Mouse (Mus musculus) retina, adult 2 months (tissue): ENCODE results near the gene Crip1.
"Not testable (repeated sequence)": the region's sequence is repeated elsewhere in the genome, so short reads cannot be mapped to it uniquely, and the experiment has no call there.

Experiments
- DNase-seq: peaks from one replicate; pipeline ENCODE4 v3.0.0-alpha.2; 2012; ENCODE audit warnings: low read depth, low spot score

Gene Crip1

DNA sequence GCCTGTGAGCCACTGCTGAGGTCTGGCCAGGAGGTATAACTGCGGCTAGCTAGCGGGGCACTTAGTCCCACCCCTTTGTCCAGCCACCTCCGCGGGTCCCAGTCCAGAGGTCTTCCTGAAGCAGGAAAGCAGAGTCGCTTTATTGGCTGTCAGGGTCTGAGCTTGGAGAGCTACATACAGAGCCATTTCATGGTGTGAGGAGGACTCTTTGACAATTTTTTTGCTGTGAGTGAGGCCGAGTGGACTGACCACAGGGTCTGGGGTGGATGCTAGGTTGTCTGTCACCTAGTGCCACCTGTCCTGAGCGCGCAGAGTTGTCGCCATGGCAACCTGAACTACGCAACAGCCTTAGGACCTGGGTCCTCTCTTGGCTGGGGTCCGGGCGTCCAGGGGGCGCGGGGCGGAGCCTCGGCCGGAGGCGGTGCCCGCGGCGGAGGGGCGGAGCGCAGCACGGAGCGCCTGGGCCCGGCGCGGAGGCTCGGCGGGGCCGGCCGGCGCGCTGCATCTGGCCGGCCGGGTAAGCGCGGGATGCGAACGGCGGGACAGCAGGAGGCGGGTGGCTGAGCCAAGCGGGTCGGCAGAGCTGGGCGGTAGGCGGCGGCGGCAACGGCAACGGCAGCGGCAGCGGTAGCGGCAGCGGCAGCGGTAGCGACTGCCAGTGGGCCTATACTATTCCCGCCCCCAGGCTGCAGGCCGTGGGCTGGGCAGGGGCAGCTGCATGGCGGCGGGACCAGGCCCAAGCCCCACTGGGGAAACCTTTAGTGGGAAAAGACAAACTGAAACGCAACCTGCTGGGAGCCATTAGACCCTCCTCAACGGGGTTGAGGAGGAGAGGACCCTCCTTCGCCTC lies 39.6 kb downstream of the Crip1 start, which contains the start of gene Tmem121:
TSS of gene Tmem121 (plus strand) at position 489 of the 850 bp plus-strand sequence.
- DNase-seq, result no peak

DNA sequence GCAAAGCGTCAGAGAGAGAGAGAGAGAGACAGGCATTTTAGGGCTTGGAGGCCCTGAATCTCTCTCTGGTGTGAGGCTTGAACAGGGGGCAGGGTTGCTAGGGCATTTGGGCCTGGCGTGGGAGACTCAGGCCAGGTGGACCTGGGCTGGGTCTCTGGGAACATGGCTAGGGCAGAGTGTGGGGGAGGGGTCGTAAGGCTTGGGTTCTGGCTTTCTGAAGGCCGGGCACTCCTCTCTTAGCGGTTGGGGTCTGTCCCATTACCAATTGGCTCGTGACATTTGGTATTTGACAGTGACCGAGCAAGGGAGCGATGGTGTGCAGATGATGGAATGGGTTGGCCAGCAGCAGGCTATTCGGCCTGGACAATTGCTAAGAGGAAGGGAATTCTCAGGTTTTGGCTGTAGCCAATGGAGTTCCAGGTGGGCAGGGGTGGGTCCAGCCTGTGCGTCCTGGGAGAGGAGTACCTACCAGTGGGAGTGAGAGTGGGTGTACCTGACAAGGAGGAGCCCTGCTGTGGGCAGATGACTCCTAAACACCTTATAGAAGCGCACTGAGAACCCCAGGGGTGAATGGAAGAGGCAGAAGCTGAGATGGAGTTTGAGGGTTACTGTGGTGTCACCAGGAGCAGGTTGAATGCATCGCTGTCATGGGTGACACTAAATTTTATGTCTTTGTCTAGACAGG lies 40.4 kb downstream of the Crip1 start:
- DNase-seq, result no peak

DNA sequence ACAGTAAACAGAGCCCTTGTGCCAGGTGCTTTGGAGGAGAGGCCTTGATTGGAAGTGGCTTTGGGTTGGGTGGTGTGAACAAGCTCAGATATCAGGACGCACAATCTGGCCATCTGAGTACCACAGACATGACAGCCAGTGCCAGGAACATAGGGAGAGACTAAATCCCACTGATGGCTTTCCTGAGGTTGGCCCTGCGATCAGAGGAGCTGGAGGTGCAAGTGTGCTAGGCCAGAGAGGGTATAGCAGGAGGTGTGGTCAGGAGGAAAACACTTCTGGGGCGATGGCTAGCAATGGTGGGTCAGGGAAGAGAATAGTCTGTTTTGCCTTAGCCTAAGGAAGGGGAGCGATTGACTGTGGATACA lies 40.9 kb downstream of the Crip1 start:
- no peak for DNase-seq

DNA sequence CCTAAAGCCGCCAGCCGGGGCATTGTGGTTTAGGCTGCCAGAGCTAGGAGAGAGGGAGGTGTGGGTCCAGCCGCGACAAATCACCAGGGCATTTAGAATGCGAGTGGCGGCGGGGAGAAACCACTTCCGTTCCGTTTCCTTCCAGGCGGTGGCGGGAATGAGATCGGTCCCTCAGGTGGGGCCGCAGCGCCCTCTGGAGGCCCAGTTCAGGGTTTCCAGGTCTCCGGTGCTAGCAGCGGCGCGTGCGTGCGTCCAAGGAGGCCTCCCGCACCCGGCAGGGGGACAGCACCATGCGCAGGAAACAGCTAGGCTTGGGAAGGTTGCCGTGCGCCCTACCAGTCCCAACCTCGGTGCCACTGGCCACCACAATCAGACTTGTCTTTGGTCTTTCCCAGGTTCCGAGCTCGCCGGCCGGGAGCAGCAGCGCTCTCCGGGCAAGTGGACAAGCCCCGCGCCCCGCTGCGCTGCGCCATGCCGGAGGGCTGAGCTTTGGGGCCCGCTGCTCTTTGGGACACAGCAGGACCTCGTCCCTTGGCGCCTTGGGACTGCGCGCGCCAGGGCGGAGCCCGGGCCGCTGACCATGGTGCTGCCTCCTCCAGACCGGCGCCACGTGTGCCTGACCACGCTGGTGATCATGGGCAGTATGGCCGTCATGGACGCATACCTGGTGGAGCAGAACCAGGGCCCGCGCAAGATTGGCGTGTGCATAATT lies 41.6 kb downstream of the Crip1 start:
- peak; percentile 57 for DNase-seq

DNA sequence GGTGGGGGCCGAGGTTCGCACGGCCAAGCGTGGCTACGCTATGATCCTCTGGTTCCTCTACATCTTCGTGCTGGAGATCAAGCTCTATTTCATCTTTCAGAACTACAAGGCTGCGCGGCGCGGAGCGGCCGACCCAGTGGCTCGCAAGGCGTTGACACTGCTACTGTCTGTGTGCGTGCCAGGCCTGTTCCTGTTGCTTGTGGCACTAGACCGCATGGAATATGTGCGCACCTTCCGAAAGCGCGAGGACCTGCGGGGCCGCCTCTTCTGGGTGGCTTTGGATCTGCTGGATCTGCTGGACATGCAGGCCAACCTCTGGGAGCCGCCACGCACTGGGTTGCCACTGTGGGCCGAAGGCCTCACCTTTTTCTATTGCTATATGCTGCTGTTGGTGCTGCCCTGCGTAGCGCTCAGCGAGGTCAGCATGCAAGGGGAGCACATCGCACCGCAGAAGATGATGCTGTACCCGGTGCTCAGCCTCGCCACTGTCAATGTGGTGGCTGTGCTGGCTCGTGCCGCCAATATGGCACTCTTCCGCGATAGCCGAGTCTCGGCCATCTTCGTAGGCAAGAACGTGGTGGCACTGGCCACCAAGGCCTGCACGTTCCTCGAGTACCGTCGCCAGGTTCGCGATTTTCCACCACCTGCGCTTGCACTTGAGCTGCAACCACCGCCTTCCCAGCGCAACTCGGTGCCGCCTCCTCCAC lies 42.4 kb downstream of the Crip1 start:
- no peak for DNase-seq

DNA sequence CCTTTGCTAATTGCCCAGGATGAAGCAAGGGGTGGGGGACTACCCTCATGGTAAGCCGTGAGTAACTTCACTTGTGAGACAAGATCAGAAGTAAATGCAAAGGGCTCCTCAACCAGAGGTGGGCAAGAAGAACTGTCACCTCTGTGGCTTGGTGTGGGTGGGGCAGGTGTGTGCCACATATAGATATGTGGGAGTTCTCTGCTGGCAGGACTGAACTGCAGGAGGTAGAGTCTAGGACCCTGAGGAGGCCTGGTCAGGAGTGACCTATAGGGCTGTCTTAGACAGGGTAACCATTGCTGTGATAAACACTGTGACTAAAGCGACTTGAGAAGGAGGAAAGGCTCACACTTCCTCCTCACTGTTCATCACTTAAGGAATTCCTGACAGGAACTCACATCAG lies 47.3 kb downstream of the Crip1 start:
- no peak for DNase-seq

DNA sequence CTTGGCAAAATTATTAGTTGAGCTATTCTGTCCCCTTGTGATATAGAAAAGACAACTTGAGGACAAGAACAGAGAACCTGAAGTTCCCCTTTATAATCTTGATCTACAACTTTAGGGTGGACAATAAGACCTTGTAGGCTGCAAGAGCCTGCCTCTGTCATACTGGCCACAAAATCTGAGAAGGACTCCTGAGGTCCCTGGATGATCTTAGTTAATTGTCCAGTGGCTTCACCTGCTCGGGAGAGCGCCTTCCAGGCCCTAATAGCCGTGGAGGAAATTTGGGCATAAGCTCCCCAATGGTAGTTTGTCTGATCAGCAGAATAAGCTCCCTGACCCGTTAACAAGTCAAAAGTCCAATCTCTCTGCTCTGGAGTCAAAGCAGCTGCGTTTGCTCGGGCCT lies 53.0 kb downstream of the Crip1 start:
- DNase-seq, result not testable (repeated sequence)

DNA sequence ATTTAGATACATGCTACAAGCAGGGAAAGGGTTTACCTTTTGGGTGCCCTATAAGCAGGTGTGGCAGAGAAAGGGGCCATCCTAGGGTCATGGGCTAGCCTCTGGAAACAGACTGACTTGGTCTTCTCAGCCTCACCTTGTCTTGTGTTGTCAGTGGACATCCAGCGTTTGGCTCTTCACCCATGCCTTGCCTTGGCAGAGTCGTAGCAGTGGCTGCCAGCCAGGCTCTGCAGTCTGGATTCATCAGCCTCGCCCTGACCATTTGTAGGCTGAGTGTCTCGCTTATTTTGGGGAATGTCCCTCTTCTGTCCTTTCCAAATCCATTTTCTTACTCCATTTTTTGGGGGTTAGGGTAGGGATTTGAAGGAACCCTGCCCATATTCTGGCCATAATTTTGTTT lies 55.2 kb downstream of the Crip1 start:
- DNase-seq, result no peak

DNA sequence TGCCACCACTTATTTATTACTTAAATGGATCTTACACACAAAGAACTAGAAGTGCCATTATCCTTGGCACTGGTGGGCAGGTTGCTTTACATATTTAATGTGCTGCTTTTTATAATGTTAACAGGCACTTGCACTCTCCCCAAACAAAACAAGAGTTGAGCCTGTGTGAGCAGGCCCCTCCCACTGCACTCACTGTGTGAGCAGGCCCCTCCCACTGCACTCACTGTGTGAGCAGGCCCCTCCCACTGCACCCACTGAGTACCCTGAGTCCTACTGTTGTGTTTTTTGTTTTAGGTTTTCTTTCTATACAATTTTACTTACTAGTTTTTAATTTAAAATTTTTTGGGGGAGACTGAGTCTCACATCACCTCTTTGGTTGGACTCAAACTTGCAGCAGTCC lies 55.9 kb downstream of the Crip1 start:
- no peak for DNase-seq
